Mouse (Mus musculus): ENCODE data around the gene Tat. TPM values are rescaled to one million over a fixed set of nuclear protein-coding genes. Genes with fewer than 3 reads are reported as not detected.

The Tat gene
- polyA plus RNA-seq, 1 experiment: not detected

- 7% methylated on average over 19 of the region's 19 CpGs for WGBS
- no peak for DNase-seq (ENCODE audit: low read depth in 1 of 2, low spot score in 2 of 2)
- no peaks in the 10 kb centered on the region for H3K4me1 ChIP-seq (ENCODE audit: control insufficient read depth, insufficient read depth, insufficient read length)
- H3K4me3 ChIP-seq (ENCODE audit: extremely low read depth, insufficient read depth, insufficient read length): no peak overlapping the region
- H3K36me3 ChIP-seq (ENCODE audit: control insufficient read depth, insufficient read depth, low read length): no peaks in the 10 kb centered on the region
- no peak for TF ChIP-seq POLR2A (IDR thresholded peaks at IDR 0.05; ENCODE audit: low read depth, low read length)
- no peak for TF ChIP-seq CTCF (IDR thresholded peaks at IDR 0.05; ENCODE audit: extremely low read depth, insufficient read depth, insufficient read length, insufficient replicate concordance)
- H3K27ac ChIP-seq (ENCODE audit: insufficient read depth, low read length): no peak overlapping the region
- peaks cover 5% of the 10 kb centered on the region; the same call in 1 of the 2 replicates for H3K27me3 ChIP-seq (ENCODE audit: control insufficient read depth, insufficient read depth, low read length)
These were observed 42.0 kb upstream of the Tat start for GRCm38 (mm10) chr8:109948285-109948564.

GRCm38 (mm10) chr8:109952171-109952570 is 38.1 kb upstream of the Tat start:
- no peak overlapping the region for H3K27ac ChIP-seq (ENCODE audit: insufficient read depth, low read length)
- TF ChIP-seq CTCF (IDR thresholded peaks at IDR 0.05; ENCODE audit: extremely low read depth, insufficient read depth, insufficient read length, insufficient replicate concordance): no peak
- peaks cover 5% of the 10 kb centered on the region; the same call in 1 of the 2 replicates for H3K27me3 ChIP-seq (ENCODE audit: control insufficient read depth, insufficient read depth, low read length)
- no peak overlapping the region for H3K4me3 ChIP-seq (ENCODE audit: extremely low read depth, insufficient read depth, insufficient read length)
- no peaks in the 10 kb centered on the region for H3K36me3 ChIP-seq (ENCODE audit: control insufficient read depth, insufficient read depth, low read length)
- 79% methylated on average over 7 of the region's 7 CpGs for WGBS
- H3K4me1 ChIP-seq (ENCODE audit: control insufficient read depth, insufficient read depth, insufficient read length): no peaks in the 10 kb centered on the region
- no peak for DNase-seq (ENCODE audit: low read depth in 1 of 2, low spot score in 2 of 2)

GRCm38 (mm10) chr8:109954486-109954948 is 35.7 kb upstream of the Tat start:
- Histone ChIP-seq H3K27ac (ENCODE audit: insufficient read depth, low read length) (no peak overlapping the region), H3K4me3 (ENCODE audit: extremely low read depth, insufficient read depth, insufficient read length) (no peak overlapping the region), H3K27me3 (ENCODE audit: control insufficient read depth, insufficient read depth, low read length) (no peaks in the 10 kb centered on the region), H3K4me1 (ENCODE audit: control insufficient read depth, insufficient read depth, insufficient read length) (no peaks in the 10 kb centered on the region), H3K36me3 (ENCODE audit: control insufficient read depth, insufficient read depth, low read length) (no peaks in the 10 kb centered on the region)
- 79% methylated on average over 13 of the region's 13 CpGs for WGBS
- TF ChIP-seq CTCF (IDR thresholded peaks at IDR 0.05; ENCODE audit: extremely low read depth, insufficient read depth, insufficient read length, insufficient replicate concordance) (no peak), POLR2A (IDR thresholded peaks at IDR 0.05; ENCODE audit: low read depth, low read length) (no peak)
- DNase-seq (ENCODE audit: low read depth in 1 of 2, low spot score in 2 of 2): no peak

- no peak for TF ChIP-seq CTCF (IDR thresholded peaks at IDR 0.05; ENCODE audit: extremely low read depth, insufficient read depth, insufficient read length, insufficient replicate concordance)
- H3K4me3 ChIP-seq (ENCODE audit: extremely low read depth, insufficient read depth, insufficient read length): no peak overlapping the region
- H3K36me3 ChIP-seq (ENCODE audit: control insufficient read depth, insufficient read depth, low read length): no peaks in the 10 kb centered on the region
- peaks cover 7% of the 10 kb centered on the region for H3K27me3 ChIP-seq (ENCODE audit: control insufficient read depth, insufficient read depth, low read length)
- peak; percentile 41 to 44 for DNase-seq (ENCODE audit: low read depth in 1 of 2, low spot score in 2 of 2)
- no peak overlapping the region for H3K27ac ChIP-seq (ENCODE audit: insufficient read depth, low read length)
- 32% methylated on average over 16 of the region's 16 CpGs for WGBS
- H3K4me1 ChIP-seq (ENCODE audit: control insufficient read depth, insufficient read depth, insufficient read length): peaks cover 5% of the 10 kb centered on the region; the same call in 1 of the 2 replicates
These were observed 32.8 kb upstream of the Tat start for GRCm38 (mm10) chr8:109957167-109958028.

- H3K36me3 ChIP-seq (ENCODE audit: control insufficient read depth, insufficient read depth, low read length): no peaks in the 10 kb centered on the region
- H3K4me3 ChIP-seq (ENCODE audit: extremely low read depth, insufficient read depth, insufficient read length): no peak overlapping the region
- peaks cover 5% of the 10 kb centered on the region; the same call in 1 of the 2 replicates for H3K4me1 ChIP-seq (ENCODE audit: control insufficient read depth, insufficient read depth, insufficient read length)
- peaks cover 7% of the 10 kb centered on the region for H3K27me3 ChIP-seq (ENCODE audit: control insufficient read depth, insufficient read depth, low read length)
- H3K27ac ChIP-seq (ENCODE audit: insufficient read depth, low read length): no peak overlapping the region
- WGBS: 59% methylated on average over 12 of the region's 12 CpGs
- TF ChIP-seq CTCF (IDR thresholded peaks at IDR 0.05; ENCODE audit: extremely low read depth, insufficient read depth, insufficient read length, insufficient replicate concordance) (no peak), POLR2A (IDR thresholded peaks at IDR 0.05; ENCODE audit: low read depth, low read length) (no peak)
- DNase-seq (ENCODE audit: low read depth in 1 of 2, low spot score in 2 of 2): no peak
These were observed 32.1 kb upstream of the Tat start for GRCm38 (mm10) chr8:109958036-109958655.

GRCm38 (mm10) chr8:109959112-109959511 is 31.1 kb upstream of the Tat start:
- DNase-seq (ENCODE audit: low read depth in 1 of 2, low spot score in 2 of 2): no peak
- Histone ChIP-seq H3K4me3 (ENCODE audit: extremely low read depth, insufficient read depth, insufficient read length) (no peak overlapping the region), H3K27me3 (ENCODE audit: control insufficient read depth, insufficient read depth, low read length) (peaks cover 7% of the 10 kb centered on the region), H3K36me3 (ENCODE audit: control insufficient read depth, insufficient read depth, low read length) (no peaks in the 10 kb centered on the region), H3K4me1 (ENCODE audit: control insufficient read depth, insufficient read depth, insufficient read length) (peaks cover 5% of the 10 kb centered on the region; the same call in 1 of the 2 replicates), H3K27ac (ENCODE audit: insufficient read depth, low read length) (no peak overlapping the region)
- TF ChIP-seq CTCF (IDR thresholded peaks at IDR 0.05; ENCODE audit: extremely low read depth, insufficient read depth, insufficient read length, insufficient replicate concordance) (no peak), POLR2A (IDR thresholded peaks at IDR 0.05; ENCODE audit: low read depth, low read length) (no peak)
- 81% methylated on average over 4 of the region's 4 CpGs for WGBS

Measured in spleen, adult 2 months (tissue).